Mouse (Mus musculus): ENCODE measurements around the gene Sned1.

Gene Sned1

DNA sequence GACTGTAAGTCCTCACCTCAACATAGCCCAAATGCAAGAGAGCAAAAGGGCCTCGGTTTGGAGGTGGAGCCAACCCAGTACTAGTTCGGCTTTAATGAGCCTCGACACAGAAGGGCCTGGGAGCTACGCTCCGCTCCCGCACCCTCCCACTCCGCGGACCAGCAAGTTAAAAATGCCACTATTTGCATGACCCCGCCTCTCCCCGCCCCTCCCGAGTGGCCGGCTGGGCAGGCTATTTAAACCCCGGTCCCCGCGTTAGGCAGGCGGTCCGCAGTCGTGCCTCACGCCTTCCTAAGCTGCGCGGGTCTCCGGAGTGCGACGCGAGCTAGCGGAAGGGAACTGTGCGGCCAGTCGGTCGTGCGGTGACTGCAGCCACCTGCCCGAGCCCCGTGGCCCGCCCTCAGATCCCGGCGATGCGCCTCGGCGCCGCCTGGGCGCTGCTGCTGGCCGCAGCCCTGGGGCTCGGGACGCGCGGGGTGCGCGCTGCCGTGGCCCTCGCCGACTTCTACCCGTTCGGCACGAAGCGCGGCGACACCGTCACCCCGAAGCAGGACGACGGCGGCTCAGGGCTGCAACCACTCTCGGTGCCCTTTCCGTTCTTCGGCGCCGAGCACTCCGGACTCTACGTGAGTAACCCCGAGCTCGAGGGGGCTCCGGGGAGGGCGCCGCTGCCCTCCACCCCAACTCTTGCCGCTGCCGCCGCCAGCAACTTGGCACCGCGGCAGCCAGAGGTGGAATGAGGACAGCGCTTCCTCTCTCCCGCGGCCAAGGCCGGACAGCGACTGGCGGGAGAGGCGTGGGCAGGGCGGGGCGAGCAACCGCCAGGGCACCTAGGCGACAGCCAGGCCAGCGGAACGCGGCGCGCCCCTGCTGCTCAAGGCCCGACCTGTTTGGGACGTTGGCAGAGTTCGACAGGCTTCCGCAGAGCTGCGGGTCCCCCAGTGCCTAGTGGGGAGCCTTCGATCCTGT is at the start of gene Sned1:
Gene Sned1, plus strand, starts transcription at position 266 of the 969 bp plus-strand sequence.
- peak; percentile 94 for DNase-seq (ENCODE audit: low read depth, low spot score)

DNA sequence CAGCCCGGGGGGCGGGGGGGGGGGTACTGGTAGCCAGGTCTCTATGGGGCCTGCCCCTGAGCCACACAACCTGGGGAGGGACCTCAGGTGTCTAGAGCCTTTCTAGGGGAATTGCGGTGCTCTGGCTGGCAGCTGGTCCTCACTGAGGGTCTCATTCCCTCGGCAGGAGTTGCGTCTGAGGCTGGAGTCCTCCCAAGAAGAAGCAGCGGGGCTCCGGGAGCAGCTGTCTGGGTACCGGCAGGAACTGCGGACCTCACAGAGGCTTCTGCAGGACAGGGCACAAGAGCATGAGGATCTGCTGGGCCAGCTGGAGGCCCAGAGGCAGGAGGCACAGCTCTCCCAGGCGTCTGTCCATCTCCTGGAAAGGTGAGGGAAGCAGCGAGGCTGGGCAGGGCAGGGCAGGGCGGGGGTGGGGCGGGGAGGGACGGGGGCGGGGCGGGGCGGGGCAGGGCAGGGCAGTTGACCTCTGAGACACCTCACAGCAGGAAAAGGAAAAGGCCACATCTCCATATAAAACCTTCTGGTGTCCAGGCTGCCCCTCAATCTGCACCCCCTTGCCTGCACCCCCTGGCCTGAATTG is 44.8 kb upstream of the Sned1 start:
- DNase-seq (ENCODE audit: low read depth, low spot score) = no peak

DNA sequence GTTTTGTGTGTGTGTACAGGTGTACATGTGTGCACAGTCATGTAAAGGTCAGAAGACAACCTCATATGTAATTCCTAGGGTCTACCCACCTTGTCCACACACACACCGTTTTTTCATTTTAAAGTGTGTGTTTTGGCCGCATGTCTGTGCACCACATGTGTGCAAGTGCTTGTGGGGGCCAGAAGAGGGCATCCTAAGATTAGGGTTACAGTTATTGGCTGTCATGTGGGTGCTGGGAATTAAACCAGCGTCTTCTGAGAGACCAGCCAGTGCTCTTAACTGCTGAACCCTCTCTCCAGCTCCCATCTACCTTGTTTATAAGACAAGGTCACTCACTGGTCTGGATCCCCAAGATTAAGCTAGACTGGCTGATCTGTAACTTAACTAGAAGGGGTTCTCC is 40.7 kb upstream of the Sned1 start:
- peak; percentile 30 for DNase-seq (ENCODE audit: low read depth, low spot score)

DNA sequence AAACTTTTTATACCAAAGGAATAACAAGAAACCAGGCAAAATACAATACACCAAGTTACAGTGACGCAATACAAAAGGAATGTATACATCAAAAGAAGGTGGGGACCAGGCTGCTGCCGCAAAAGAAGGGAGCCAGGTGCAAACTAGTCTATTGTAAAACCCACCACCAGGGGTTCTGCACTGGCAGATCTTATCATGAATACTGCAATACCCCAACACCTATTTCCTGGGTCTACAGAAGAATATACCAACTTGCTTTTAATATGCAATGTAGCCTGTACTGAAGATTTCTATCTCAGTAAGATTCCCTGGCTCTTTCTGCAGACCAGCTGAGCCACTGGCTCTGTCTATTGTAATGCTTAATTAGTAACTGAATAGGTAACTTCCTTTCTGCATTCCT is 38.2 kb upstream of the Sned1 start:
- DNase-seq (ENCODE audit: low read depth, low spot score) = peak; percentile 71

DNA sequence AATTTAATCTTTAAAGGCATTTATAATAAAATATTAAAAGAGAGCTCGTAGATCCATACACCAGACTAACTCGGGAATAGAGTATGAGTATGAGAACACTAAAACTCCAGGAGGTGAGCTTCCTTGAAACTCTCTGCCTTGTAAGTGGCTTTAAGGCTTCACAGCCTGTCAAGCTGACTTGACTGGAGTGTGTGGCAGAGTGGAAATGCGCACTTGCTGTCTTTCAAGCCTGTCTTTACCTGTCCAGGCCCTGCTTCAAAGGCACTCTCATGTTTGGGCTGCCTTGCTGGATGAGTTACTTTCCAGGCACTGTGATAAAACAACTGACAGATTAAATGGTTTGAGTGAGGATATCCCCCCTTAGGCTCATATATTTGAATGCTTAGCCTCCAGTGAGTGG is 37.7 kb upstream of the Sned1 start:
- DNase-seq (ENCODE audit: low read depth, low spot score) = peak; percentile 67

DNA sequence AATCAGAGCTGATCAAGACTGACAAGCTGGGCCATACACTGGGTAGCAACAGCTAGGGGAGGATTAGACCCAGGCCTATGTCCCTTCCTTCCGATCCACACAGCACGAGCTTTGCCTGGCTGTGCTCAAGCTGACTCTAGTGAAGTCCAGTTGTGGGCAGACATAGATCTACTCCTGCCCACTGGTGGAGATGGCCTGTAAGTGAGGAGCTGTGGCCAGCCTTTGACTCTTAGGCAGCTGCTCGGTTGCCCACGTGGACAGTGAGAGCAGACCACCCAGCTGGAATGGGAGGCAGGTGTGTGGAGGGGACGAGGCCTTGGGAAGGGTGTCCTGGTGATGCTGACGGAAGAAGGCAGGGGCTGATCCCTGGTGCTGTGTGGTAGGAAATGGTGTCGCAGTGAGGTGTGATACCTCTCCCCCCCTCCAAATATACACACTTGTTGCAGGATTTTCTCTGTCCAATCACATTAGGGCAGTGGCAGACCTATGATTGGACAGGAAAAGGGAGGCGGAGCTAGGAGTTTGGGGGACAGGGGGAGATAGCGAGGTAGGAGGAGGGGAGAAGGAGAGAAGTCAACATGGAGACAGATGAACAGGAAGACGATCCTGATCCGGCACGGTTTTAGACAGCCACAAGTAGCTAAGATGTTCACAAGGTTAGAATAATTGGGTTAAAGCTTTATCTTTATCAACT is 29.2 kb upstream of the Sned1 start:
- no peak for DNase-seq (ENCODE audit: low read depth, low spot score)

DNA sequence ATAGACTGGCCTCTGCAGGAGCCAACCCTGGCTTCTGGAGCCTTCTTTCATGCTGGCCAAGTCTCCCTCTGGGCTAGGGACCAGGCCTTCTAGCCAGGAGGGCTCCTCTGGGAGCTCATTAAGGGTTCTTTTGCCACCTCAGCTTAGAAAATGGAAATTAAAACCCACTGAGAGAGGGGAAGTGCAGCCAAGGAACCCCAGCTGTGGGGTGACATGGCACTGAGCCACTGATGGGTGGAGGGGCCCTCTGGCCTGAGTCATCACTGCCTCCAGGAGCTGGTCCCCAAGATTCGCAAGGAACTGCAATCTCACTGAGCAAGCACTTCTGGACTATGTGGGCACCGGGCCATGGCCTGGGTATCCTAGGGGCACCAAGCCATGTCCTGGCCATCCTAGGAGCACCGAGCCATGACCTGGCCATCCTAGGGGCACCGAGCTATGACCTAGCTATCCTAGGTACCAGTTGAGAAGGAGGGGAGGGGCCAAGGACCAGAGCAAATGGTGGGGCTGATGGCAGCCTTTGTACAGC is 28.0 kb upstream of the Sned1 start:
- DNase-seq (ENCODE audit: low read depth, low spot score) = no peak

DNA sequence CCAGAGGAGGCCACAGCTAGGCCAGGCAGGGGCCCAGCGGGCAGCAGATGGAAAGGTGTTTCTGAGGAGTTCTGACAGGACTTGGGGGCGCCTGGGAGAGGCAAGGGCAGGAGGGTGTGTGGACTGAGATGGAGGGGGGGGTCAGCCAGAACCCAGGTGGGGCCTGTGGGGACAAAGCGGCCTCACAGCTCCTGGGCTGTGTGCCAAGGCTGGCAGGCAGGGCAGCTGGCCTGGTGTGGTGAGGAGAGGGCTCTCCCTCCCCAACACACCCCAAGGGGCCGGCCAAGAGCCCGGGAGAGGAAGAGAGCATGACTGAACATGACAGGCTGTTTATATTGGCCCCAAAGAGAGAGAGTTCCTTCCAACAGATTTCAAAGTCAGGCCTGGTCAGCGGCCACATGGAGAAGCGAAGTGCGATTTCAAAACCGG is 25.4 kb upstream of the Sned1 start:
- no peak for DNase-seq (ENCODE audit: low read depth, low spot score)

DNA sequence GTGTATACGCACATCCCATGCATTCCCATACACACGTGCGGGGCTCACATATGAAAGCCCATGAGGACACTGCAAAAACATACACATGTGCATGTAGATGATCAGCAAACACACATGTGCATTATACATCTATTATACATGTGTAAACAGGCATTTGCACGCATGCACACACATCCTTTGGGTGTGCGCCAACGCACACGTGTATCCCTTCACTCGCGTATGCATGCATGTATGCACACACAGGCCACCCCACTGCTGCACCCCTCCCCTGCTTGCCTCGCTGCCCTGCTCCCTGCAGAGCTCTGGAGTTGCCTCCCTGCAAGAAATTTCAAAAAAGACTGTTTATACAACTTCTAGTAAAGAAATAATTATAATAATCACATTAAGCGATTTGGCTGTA is 24.6 kb upstream of the Sned1 start:
- DNase-seq (ENCODE audit: low read depth, low spot score) = no peak

DNA sequence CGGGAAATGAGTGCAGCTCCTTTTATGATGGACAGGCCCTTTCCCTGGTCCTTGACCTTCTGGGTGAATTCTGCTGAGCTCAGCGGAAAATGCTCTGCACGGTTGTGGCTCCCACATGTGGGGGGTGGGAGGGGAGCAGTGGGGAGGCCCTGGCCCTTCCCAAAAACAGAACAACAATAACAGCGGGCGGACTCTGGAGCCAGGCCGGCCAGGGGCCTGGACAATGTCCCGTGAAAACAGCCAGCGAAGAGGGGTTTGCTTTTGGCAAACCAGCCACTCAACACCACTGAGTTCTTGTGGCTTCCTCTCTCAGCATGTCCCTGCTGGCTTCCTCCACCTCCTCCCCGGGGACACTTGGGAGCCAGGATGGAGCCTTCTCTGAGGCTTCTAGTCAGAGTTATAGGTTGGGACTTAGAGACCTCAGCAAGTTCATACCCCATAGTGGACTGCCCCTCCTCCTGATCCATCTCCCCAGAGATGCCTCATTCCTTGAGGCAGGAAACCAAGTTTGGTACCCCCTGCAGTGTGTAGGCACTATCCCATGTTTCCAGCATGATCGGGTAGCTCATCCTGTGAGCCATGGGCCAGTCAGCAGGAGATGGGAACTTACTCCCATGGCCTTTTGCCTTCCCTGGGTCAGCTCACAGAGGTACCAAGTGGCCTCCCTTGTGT is 24.0 kb upstream of the Sned1 start:
- no peak for DNase-seq (ENCODE audit: low read depth, low spot score)

DNA sequence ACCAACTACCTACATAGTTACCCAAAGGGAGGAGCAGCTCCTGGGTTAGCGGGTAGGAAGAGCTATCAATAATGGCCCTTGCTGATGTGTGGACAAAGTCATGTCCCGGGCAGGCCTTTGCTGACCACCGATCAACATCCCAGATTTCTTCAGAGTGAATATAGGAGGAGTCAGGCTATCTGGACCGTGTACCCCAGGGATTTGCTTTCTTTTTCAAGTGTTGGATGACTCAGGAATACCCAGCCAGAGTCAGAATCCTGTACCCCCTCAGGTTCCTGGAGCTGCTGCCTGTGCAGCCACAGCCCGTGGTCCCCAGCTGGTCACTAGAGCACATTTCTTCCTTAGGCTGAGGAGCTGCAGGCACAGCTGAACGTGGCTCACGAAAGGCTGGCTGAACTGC is 23.2 kb upstream of the Sned1 start:
- no peak for DNase-seq (ENCODE audit: low read depth, low spot score)

DNA sequence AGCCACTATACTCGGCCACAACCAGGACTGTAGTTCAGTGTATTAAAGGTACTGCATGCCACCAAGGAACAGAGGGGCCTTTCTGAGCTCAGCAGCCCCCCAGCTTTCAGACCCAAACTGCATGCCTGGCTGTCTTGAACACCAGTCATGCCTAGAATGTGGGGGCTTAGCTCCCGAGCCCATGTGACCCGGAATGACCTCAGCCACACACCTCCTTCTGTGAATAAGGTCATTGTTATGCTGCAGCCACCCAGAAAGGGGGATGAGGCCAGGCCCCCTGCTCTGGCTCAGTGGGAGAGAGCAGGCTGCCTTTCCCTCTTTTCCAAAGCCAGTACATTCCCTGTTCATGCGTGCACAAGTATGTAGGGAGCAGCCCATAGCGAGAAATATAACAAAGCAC is 21.0 kb upstream of the Sned1 start:
- DNase-seq (ENCODE audit: low read depth, low spot score) = peak; percentile 27

DNA sequence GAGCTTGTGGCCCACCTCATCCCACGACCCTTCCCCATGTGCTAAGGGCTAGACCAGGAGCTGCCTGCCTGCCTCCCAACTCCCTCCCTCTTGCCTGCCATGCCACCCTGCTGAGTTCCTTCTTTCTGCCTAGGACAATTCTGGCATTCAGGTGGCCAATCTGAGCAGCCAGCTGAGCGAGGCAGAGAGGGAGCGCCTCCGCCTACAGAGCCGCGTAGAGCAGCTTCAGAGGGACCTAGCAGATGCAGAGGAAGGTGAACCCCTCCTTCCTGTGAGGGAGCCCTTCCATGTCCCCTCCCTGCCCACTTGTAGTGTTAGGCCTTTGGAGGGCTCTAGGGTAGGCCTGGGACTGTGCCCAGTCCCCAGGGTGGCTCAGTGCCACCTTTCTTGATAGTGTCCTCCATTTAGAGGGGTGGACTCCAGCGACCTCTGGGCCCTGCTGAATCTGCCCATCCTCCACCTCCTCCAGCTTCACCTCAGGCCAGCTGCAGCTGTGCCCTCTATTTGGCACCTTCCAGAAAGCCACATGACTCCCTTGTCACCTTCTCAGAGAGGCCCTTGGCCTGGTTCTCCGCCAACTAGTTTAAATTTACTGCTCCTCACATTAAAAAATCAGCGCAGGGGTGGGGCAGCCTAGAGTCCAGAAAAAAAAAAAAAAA is 18.7 kb upstream of the Sned1 start:
- no peak for DNase-seq (ENCODE audit: low read depth, low spot score)

DNA sequence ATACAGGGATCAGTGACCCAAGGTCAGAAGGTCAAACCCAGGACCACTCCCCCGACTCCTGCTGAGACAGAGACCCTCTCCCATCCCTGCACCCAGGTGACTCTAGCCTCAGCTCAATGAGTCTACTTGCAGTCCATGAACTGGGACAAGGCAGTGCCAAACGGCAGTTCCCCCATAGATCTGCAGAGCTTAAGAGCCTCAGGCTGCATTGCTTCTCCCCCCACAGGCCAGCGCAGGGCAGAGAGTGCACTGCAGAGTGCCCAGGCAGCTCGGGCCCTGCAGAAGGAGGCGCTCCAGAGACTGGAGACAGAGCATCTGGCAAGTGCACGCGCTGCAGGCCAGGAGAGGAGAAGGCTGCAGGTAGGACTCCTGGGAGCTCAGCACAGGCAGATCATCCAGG is 18.1 kb upstream of the Sned1 start:
- peak; percentile 33 for DNase-seq (ENCODE audit: low read depth, low spot score)

DNA sequence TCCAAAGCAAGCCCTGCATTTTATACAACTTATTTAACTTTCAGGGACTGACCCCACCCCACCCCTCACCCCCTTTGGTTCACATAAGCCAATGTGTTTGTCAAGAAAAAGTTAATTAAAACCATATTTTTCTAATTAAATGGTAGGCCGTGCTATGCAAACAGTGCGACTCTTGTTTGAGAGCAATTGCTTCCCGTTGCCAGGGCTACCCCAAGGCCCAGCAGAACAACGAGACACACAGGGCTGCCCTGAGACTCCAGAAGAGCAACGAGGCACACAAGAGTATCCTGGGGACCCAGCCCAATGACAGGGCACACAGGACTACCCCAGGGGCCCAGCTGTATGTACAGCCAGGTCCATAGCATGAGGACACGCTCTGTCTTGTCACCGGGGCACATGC is 14.9 kb upstream of the Sned1 start:
- no peak for DNase-seq (ENCODE audit: low read depth, low spot score)

DNA sequence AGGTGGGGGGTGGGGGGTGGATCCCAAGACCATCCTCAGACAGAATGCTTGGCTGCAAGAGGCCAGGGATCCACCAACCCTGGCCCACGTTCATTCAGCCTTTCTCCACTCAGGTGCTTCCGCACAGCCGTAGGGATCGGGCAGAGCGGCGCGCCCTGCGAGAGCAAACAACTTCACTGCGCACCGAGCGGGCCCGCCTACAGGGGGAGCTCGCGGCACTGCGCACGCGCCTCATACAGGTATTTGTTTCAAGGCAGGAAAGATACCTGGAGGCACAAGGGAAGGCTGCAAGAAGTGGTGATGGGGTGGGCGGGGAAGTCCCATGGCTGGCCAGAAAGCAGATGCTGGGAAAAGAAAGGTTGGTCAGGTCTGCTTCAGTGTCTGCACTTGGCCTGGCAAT is 11.7 kb upstream of the Sned1 start:
- DNase-seq (ENCODE audit: low read depth, low spot score) = peak; percentile 89

DNA sequence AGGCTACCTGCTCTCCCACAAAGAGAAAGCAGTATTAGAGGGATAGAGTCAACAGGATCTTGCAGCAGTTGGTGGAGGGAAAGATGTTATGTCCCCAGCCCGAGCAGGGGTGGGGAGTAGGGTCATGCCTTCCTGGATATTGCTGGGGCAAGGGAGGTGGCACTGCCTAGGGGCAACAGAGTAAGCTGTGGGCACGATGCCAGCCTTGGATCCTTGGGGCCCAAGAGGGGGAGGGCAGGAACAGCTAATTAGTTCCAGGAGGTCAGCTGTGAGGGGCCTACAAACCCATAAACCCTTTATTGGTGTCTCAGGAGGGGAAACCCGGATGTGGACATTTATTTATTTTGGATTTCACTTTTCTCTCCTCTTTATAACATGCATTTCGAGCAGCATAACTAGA is 10.4 kb upstream of the Sned1 start:
- no peak for DNase-seq (ENCODE audit: low read depth, low spot score)

DNA sequence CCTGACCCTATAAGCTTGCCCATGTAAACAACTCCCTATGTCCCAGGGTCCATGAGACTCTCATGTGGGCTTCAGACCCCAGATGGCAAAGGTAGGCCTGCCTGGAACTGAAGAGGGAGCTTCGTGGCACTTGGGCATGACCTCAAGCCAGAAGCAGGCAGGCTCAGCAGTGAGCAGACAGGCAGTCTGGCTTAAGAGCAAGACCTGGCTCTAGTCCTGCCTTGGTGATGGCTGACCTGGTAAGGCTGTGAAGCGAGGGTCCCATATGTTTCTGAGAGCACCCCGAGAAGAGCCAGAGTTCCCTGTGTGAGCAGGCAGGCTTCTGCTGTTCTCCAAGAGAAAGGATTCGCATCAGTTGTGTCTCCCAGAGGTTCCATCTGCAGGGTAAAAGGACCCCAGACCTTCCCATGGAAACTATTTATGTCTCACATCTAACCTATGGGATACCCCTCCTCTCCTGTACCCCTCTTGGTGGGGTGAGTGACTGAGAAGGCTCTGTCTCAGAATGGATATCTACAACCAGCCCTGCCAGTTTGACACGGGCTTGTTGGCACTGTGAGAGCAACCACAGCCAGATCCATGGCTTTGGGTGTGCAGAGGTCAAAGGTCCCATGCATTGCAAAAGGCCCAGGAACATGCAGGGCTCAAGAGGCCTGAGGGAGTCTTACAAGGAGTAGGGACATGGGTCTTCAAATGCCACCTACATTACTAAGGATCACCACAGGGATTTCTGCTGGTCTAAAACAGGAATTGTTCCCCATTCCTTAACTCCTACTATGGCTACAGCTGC is 9.7 kb upstream of the Sned1 start:
- no peak for DNase-seq (ENCODE audit: low read depth, low spot score)

DNA sequence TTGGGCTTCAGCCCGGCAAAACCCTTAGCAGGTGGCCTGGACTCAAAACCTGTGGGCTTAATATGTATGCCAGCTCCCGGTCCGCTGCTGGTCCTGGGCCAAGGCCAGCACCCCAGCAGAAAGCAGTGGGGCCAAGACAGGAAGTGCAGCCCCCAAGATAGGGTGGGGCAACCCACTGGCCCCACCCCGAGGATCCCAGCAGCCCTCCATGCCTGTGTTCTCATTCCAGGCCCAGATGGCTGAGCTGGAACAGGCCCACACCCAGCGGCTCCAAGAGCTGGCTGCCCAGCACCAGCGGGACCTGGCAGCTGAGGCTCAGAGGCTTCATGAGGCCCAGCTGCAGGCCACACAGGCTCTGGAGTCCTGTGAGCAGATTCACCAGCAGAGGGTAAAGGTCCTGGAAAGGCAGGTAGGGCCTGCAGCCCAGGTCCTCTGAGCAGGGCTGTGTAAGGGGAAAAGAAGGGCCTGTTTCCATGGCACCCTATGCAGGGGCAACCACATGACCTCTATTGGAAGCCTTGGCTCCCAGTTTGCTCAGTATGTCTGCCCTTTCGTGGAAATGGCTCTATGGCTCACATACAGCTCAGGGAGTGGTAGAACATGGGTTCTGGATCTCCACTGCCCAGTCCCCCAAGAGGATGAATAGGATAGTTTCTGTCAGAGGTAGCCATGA is 8.2 kb upstream of the Sned1 start:
- DNase-seq (ENCODE audit: low read depth, low spot score) = peak; percentile 54

DNA sequence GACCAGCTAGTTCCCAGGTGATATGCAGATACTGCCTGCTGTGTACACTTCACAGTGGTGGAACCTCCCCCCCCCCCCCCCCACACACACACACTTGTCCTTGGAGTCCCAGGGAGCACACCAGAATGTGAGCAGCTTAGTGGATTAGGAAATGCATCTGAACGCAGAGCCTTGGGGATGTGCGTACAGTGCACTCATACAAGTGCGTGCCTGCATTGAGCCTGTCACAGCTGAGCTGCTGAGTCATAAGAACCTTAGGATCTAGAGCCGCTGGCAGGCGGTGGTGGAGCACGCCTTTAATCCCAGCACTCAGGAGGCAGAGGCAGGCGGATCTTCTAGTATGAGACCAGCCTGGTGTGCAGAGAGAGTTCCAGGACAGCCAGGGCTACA is 7.7 kb upstream of the Sned1 start:
- DNase-seq (ENCODE audit: low read depth, low spot score) = peak; percentile 52

All from ZHBTc4 (cell line).